Mouse (Mus musculus): ENCODE measurements around the gene Mup21.
"Not testable (repeated sequence)": the region's sequence is repeated elsewhere in the genome, so short reads cannot be mapped to it uniquely, and the experiment has no call there.

Gene Mup21

DNA sequence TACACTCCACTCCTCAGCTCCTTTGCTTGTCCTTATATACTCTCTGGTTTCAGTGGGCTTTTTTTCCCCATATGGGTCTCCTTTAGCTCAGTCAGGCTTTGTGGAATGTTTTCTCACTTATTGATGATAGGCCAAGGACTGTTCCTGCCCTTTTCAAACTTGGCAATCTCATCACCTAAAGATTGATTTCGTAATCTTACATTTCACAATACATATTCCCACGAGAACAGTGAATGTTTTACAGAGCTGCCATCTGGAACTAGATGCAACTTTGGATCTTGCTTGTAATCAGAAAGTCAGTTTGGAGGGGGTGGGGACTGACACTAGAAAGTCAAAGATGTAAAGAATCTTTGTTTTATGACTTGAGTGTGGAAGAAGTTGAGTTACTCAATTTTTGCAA is at the start of gene Mup21:
Gene Mup21, minus strand, starts transcription at position 53 of the 400 bp plus-strand sequence.
- in situ Hi-C loops (cut with MboI; ENCODE audit: unreplicated experiment in 2 of 2): no loop called here

DNA sequence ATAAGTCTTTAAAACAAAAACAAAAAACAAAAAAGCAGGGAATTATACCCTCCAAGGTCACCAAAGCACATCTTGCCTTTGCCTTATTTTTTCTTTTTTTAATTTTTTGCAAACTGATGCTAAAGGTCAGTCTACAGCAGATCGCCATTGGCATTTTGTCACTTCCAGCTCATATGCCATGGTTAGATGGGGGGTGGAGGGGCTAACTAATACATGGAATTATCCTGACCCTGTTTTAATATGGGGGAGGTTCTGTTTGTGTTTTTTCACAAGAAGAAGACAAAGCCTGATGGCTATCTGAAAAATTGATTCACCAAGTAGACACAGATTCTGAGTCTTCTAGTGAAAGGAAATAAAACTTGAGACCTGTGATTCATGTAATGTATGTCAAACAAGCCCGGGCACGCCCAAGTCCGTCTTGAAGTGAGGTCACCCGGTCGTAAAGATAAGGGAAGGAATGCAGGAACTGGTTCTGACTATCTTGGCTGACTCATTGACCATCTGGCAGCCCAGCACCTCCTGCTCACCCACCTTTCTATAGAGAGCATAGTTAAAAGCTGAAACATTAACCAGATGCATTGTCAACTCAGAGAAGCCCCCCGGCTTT is 49.4 kb upstream of the Mup21 start:
- in situ Hi-C loops (cut with MboI; ENCODE audit: unreplicated experiment in 2 of 2): no loop called here

DNA sequence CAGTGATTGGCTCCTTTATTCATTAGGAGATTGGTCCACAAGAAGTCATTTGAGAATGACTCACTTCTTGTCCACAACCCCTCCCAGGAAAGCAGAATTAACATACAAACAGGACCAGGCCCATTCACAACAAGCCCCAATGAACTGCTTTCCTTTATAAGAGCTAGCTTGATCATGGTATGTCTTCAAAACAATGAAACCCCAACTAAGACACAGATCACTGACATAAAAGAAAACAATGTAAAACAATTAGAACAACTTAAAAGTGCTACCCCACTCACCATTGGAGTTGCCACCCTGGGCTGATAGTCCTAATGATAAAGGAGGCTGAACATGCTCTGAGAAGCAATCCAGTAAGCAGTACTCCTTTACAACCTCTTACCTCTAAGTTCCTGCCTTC is 38.1 kb upstream of the Mup21 start:
- in situ Hi-C loops (cut with MboI; ENCODE audit: unreplicated experiment in 2 of 2): no loop called here

DNA sequence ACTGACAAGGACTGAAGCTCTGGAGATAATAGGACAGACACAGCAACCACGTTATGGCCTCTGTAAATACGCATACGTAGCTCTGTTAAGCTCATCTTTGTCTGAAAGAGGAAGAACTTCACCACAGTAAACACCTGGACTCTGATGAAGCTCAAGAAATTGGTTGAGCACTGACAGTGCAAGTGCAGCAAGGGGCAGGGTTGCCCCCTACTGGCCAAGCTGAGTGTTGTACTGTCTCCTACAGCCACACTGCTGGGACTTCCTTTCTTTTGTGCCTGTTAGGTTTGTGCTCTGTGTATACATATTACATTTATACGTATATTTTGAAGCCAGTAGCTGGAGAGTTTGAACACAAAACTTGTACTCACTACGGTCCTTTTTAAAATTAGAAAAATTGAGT is 26.6 kb upstream of the Mup21 start:
- in situ Hi-C loops (cut with MboI; ENCODE audit: unreplicated experiment in 2 of 2): no loop called here

DNA sequence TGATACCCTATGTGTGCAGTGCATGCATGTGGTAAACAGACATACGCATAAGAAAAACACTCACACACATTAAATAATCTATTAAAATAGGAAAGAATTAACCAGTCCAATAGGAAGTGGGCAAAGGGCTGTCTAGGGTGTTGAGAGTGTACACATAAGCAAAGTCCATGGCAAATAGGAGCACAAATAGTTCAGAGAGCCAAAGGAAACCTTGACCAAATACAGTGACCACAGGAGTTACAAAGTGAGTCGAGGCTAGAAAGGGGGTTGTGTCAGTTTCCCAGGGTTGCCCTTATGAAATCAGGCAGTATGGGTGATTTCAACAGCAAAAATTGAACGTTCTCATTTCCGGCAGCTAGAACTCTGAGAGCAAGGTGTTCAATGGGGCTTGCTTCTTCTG is 23.8 kb upstream of the Mup21 start:
- in situ Hi-C loops (cut with MboI; ENCODE audit: unreplicated experiment in 2 of 2): no loop called here

DNA sequence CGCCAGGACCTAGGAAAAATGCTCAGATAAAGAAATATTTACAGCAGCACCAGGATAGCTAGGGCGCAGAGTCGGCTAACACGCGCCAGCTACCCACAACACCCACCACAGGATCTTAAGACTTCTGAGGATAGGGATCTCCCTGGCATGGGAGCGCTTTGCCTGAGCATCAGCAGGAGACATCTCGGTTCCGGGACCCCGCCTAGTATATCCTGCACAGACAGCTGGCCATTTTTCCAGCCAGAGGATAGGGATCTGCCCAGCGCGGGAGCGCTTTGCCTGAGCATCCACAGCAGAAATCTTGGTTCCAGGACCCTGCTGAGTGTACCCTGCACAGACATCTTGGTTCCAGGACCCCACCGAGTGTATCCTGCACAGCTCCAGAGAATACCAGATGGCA is 17.0 kb upstream of the Mup21 start:
- in situ Hi-C loops (cut with MboI; ENCODE audit: unreplicated experiment in 2 of 2): not testable (repeated sequence)

DNA sequence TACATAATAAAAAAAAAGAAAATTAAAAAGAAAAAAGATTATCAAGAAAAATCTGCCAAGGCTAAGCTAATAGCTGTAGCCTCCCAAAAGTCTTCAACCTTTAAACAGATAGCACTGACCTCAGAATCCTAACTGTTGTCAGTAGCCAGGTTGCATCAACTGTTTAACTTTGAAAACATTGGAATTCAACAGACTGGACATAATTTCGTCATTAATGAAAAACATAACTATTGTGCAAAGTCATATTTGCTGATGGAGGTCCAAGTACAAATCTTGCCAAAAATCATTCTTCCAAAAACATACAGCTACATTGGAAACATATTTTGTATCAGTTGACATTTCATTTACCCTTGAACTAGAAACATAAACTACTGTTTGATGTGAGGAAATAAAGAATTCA is 7.7 kb upstream of the Mup21 start:
- in situ Hi-C loops (cut with MboI; ENCODE audit: unreplicated experiment in 2 of 2): no loop called here

DNA sequence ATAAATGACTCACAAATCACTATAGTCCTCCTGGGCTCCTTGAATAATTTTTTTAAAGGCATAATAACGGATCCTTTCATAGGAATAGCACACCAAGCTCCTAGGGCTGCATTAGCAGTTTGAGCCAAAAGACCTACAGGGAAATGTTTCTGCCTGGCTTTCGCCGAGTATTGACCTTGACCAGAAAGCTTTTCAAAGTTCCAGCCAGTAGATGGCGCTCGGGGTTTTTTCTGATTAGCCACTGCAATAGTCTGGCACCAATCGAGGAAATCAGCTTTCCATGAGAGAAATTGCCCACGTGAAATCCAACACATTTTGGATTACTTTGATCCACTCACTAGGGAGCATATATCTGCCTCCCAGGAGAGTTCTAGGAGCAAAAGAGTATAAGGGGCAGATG is 17.0 kb downstream of the Mup21 start:
- in situ Hi-C loops (cut with MboI; ENCODE audit: unreplicated experiment in 2 of 2): no loop called here

DNA sequence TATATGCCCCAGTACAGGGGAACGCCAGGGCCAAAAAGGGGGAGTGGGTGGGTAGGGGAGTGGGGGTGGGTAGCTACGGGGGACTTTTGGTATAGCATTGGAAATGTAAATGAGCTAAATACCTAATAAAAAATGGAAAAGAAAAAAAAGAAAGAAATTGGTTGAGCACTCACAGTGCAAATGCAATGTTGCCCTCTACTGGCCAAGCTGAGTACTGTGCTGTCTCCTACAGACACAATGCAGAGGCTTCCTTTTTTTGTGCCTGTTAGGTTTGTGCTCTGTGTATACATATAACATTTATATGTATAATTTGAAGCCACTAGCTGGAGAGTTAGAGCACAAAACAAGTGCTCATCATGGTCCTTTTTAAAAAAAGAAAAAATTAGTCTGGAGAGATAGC is 47.3 kb downstream of the Mup21 start:
- in situ Hi-C loops (cut with MboI; ENCODE audit: unreplicated experiment in 2 of 2): not testable (repeated sequence)
